15 mouse cellular contexts compared by ENCODE assay signal in genomic region chr13:69429596-69429995, GRCm38 (mm10).
DNase-seq lines count a peak whose midpoint lies in the region; ATAC-seq lines count a peak whose summit lies in the region.
"Had no signal": no experiment of that assay in that cellular context is flagged by ENCODE, and none has a peak within 500 bp of the region (broad histone marks: within the 10 kb centered on the region; RNA-seq: fewer than 3 reads in every experiment).

No protein-coding gene starts in this region.

- H3K27ac ChIP-seq in hindbrain, embryonic 13.5 days: peak overlapping the region; percentile 65
- H3K27ac ChIP-seq in neural tube, embryonic 14.5 days (ENCODE audit: low read depth, low read length): peak overlapping the region; percentile 52
- H3K27ac ChIP-seq: embryonic facial prominence, embryonic 15.5 days had no signal

- H3K36me3 ChIP-seq in hindbrain, embryonic 13.5 days: no peaks in the 10 kb centered on the region
- H3K36me3 ChIP-seq in neural tube, embryonic 14.5 days (ENCODE audit: control insufficient read depth, insufficient read depth, low read length): no peaks in the 10 kb centered on the region
- H3K36me3 ChIP-seq: embryonic facial prominence, embryonic 15.5 days had no signal

- H3K9me3 ChIP-seq in hindbrain, embryonic 13.5 days: no peaks in the 10 kb centered on the region
- H3K9me3 ChIP-seq in neural tube, embryonic 14.5 days (ENCODE audit: control insufficient read depth, low read length): no peaks in the 10 kb centered on the region
- H3K9me3 ChIP-seq: embryonic facial prominence, embryonic 15.5 days had no signal

- no peaks in the 10 kb centered on the region for H3K27me3 ChIP-seq in hindbrain, embryonic 13.5 days
- no peaks in the 10 kb centered on the region for H3K27me3 ChIP-seq in neural tube, embryonic 14.5 days (ENCODE audit: control insufficient read depth, insufficient read depth, low read length)
- H3K27me3 ChIP-seq: embryonic facial prominence, embryonic 15.5 days had no signal

- DNase-seq in kidney, adult 11 months: peak; percentile 33
- no peak for DNase-seq in kidney, adult 18-20 months
- peak; percentile 8 to 24 for DNase-seq in kidney, postnatal 36 days
- no peak for DNase-seq in adrenal gland, adult 18-20 months (ENCODE audit: low spot score in 2 of 2)
- DNase-seq in gastrocnemius, adult 8-10 months (ENCODE audit: low spot score in 2 of 2): no peak
- DNase-seq in layer of hippocampus, postnatal 14 days (ENCODE audit: low spot score in 2 of 2): no peak
- DNase-seq: cerebellum, adult 11-12 months; gastrocnemius, postnatal 10 days; left cerebral cortex, postnatal 4 days; retina, postnatal 1 day; thymus, postnatal 25 days had no signal

- H3K4me3 ChIP-seq in hindbrain, embryonic 13.5 days: no peak overlapping the region
- no peak overlapping the region for H3K4me3 ChIP-seq in neural tube, embryonic 14.5 days (ENCODE audit: low read depth, low read length)
- H3K4me3 ChIP-seq: embryonic facial prominence, embryonic 15.5 days had no signal

- ATAC-seq in hindbrain, embryonic 13.5 days (ENCODE audit: low FRiP score): peak; percentile 71
- peak; percentile 91 for ATAC-seq in neural tube, embryonic 14.5 days (ENCODE audit: low read depth)

- WGBS in hindbrain, embryonic 13.5 days: 10% methylated on average over 5 of the region's 5 CpGs
- WGBS in neural tube, embryonic 14.5 days: 7% methylated on average over 5 of the region's 5 CpGs

- H3K9ac ChIP-seq in hindbrain, embryonic 13.5 days: no peak overlapping the region
- no peak overlapping the region for H3K9ac ChIP-seq in neural tube, embryonic 14.5 days (replicated peaks; ENCODE audit: low read depth, low read length)
- H3K9ac ChIP-seq: embryonic facial prominence, embryonic 15.5 days; lung, embryonic 14.5 days had no signal

- peaks cover 25% of the 10 kb centered on the region for H3K4me1 ChIP-seq in hindbrain, embryonic 13.5 days (replicated peaks)
- peaks cover 6% of the 10 kb centered on the region; the same call in 1 of the 2 replicates for H3K4me1 ChIP-seq in neural tube, embryonic 14.5 days (ENCODE audit: control insufficient read depth, insufficient read depth, low read length)
- H3K4me1 ChIP-seq: embryonic facial prominence, embryonic 15.5 days had no signal

- no peak overlapping the region for H3K4me2 ChIP-seq in hindbrain, embryonic 13.5 days
- H3K4me2 ChIP-seq in neural tube, embryonic 14.5 days (ENCODE audit: low read depth, low read length): no peak overlapping the region
- H3K4me2 ChIP-seq: embryonic facial prominence, embryonic 15.5 days; lung, embryonic 14.5 days had no signal

Comparison
In these comparisons a context has a peak if more than half of its experiments do, and no peak if none do; other contexts are left out.
1. DNase-seq: peak in kidney, adult 11 months (single experiment) and kidney, postnatal 36 days (2 of 2); none in kidney, adult 18-20 months (single experiment), adrenal gland, adult 18-20 months (0 of 2), gastrocnemius, adult 8-10 months (0 of 2) and layer of hippocampus, postnatal 14 days (0 of 2).